Mouse (Mus musculus) heart, adult 10 weeks (tissue): Measurements from ENCODE around the gene AC153137.1. TPM values are rescaled to one million over a fixed set of nuclear protein-coding genes. Genes with fewer than 3 reads are reported as not detected.

Experiments
- polyA plus RNA-seq: library from polyadenylated mRNA; stranded (reverse); fragments of 350-450 nt; fragmentation: Illumina TruSeq; extraction: RNeasy Lipid Tissue Mini Kit (QIAGEN cat#74804); gene quantifications from one replicate; pipeline ENCODE4 v1.2.3, GENCODE M21; 2014; ENCODE audit warnings: low read depth, low replicate concordance

Gene AC153137.1
- polyA plus RNA-seq: not detected

GRCm38 (mm10) chr1:30977868-30978267, at the start of gene AC153137.1:
Gene AC153137.1, minus strand, starts transcription at chr1:30977968.

Other genes starting within 250 kb of the AC153137.1 start
- 23.5 TPM for gene Phf3, start 104.0 kb downstream of the AC153137.1 start, polyA plus RNA-seq
- gene Lgsn, start 198.4 kb upstream of the AC153137.1 start, polyA plus RNA-seq: not detected
- gene 4931428L18Rik, start 244.7 kb upstream of the AC153137.1 start, polyA plus RNA-seq: not detected
- gene Pih1d3, start 244.9 kb upstream of the AC153137.1 start, polyA plus RNA-seq: not detected